Mouse (Mus musculus) ES-Bruce4 (cell line): ENCODE data around the gene Tln1. TPM values are rescaled to one million over a fixed set of nuclear protein-coding genes. Genes with fewer than 3 reads are reported as not detected.

ENCODE experiments used
- H3K27ac ChIP-seq: 2 replicates; pipeline ENCODE4 v1.5.1; 2012; ENCODE audit warnings: low read length, inconsistent platforms; ENCODE audit not compliant: insufficient read depth
- H3K27me3 ChIP-seq: 2 replicates; pipeline ENCODE4 v1.6.1; 2012; ENCODE audit warnings: mild to moderate bottlenecking, low read length, inconsistent platforms; ENCODE audit not compliant: control insufficient read depth, poor library complexity, insufficient read depth, severe bottlenecking
- H3K36me3 ChIP-seq: 2 replicates; pipeline ENCODE4 v1.6.1; 2012; ENCODE audit warnings: inconsistent platforms, mild to moderate bottlenecking, low read length, moderate library complexity; ENCODE audit not compliant: control insufficient read depth, poor library complexity, insufficient read depth, severe bottlenecking
- H3K4me1 ChIP-seq: one replicate; pipeline ENCODE4 v1.8.1; 2011; ENCODE audit warnings: low read length; ENCODE audit not compliant: control insufficient read depth, insufficient read depth
- H3K4me3 ChIP-seq: 2 replicates; pipeline ENCODE4 v1.5.1; 2011; ENCODE audit warnings: low read depth, mild to moderate bottlenecking, low read length
- H3K9ac ChIP-seq: 2 replicates; pipeline ENCODE4 v1.6.1; 2012; ENCODE audit warnings: low read depth, mild to moderate bottlenecking, inconsistent platforms; ENCODE audit not compliant: poor library complexity, severe bottlenecking
- H3K9me3 ChIP-seq: replicated peaks from 2 replicates; pipeline ENCODE4 v1.6.1; 2012; ENCODE audit warnings: mild to moderate bottlenecking, low read length, inconsistent platforms; ENCODE audit not compliant: control insufficient read depth, poor library complexity, insufficient read depth, severe bottlenecking
- CTCF ChIP-seq: IDR thresholded peaks from one replicate; pipeline ENCODE4 v1.8.1; 2011; ENCODE audit warnings: low read depth, low read length
- EP300 ChIP-seq: IDR thresholded peaks from 2 replicates; pipeline ENCODE4 v1.6.1; 2011; ENCODE audit warnings: low read depth, low read length; ENCODE audit not compliant: insufficient read depth
- POLR2A ChIP-seq: IDR thresholded peaks from one replicate; pipeline ENCODE4 v1.8.1; 2011; ENCODE audit warnings: low read length; ENCODE audit not compliant: insufficient read depth
- polyA plus RNA-seq: library from polyadenylated mRNA; stranded (reverse); fragments of >200 nt; gene quantifications from 2 replicates; pipeline ENCODE4 v1.2.4, GENCODE M21; 2011; ENCODE audit warnings: low read depth; ENCODE audit not compliant: missing spikeins, insufficient read depth, insufficient read length

Tln1 gene
- polyA plus RNA-seq, 1 experiment = 92.5 TPM

GRCm38 (mm10) chr4:43561436-43561996 lies 975 bp downstream of the Tln1 start:
- Histone ChIP-seq H3K9me3 (no peaks in the 10 kb centered on the region), H3K27me3 (no peaks in the 10 kb centered on the region), H3K27ac (peak overlapping the region; percentile 92), H3K9ac (peak overlapping the region; percentile 85), H3K36me3 (no peaks in the 10 kb centered on the region), H3K4me3 (peak overlapping the region; percentile 97), H3K4me1 (peaks cover 11% of the 10 kb centered on the region)
- TF ChIP-seq CTCF (no peak), POLR2A (no peak), EP300 (no peak)

GRCm38 (mm10) chr4:43560976-43561375 lies 1.5 kb downstream of the Tln1 start:
- Histone ChIP-seq H3K9ac (peak overlapping the region; percentile 85), H3K9me3 (no peaks in the 10 kb centered on the region), H3K27me3 (no peaks in the 10 kb centered on the region), H3K4me3 (no peak overlapping the region), H3K27ac (no peak overlapping the region), H3K4me1 (peaks cover 12% of the 10 kb centered on the region), H3K36me3 (peaks cover 2% of the 10 kb centered on the region; the same call in 1 of the 2 replicates)
- TF ChIP-seq EP300 (no peak), POLR2A (no peak)

- Histone ChIP-seq H3K4me3 (no peak overlapping the region), H3K27ac (no peak overlapping the region), H3K4me1 (peaks cover 12% of the 10 kb centered on the region), H3K9me3 (no peaks in the 10 kb centered on the region), H3K27me3 (no peaks in the 10 kb centered on the region), H3K36me3 (peaks cover 10% of the 10 kb centered on the region), H3K9ac (no peak overlapping the region)
- TF ChIP-seq POLR2A = no peak
These were observed 2.3 kb downstream of the Tln1 start for GRCm38 (mm10) chr4:43560243-43560611.

GRCm38 (mm10) chr4:43559519-43560242 lies 2.8 kb downstream of the Tln1 start:
- Histone ChIP-seq H3K9me3 (no peaks in the 10 kb centered on the region), H3K9ac (0 out of 2 replicates have a peak overlapping the region, but pooled peaks have one; percentile 12), H3K4me3 (no peak overlapping the region), H3K27me3 (no peaks in the 10 kb centered on the region), H3K36me3 (peaks cover 15% of the 10 kb centered on the region), H3K27ac (0 out of 2 replicates have a peak overlapping the region, but pooled peaks have one; percentile 14), H3K4me1 (peaks cover 12% of the 10 kb centered on the region)
- no peak for TF ChIP-seq EP300
- TF ChIP-seq CTCF = no peak
- no peak for TF ChIP-seq POLR2A

GRCm38 (mm10) chr4:43558631-43559356 lies 3.7 kb downstream of the Tln1 start:
- H3K9me3 ChIP-seq = no peaks in the 10 kb centered on the region
- no peaks in the 10 kb centered on the region for H3K27me3 ChIP-seq
- H3K36me3 ChIP-seq = peaks cover 22% of the 10 kb centered on the region
- peaks cover 12% of the 10 kb centered on the region for H3K4me1 ChIP-seq
- no peak for TF ChIP-seq POLR2A
- TF ChIP-seq EP300 = peak; percentile 37; the same call in 1 of the 2 replicates
- TF ChIP-seq CTCF = no peak
- H3K4me3 ChIP-seq = peak overlapping the region; percentile 49
- H3K27ac ChIP-seq = peak overlapping the region; percentile 83
- peak overlapping the region; percentile 6; the same call in 1 of the 2 replicates for H3K9ac ChIP-seq

GRCm38 (mm10) chr4:43558028-43558630 lies 4.4 kb downstream of the Tln1 start:
- peak overlapping the region; percentile 83 for H3K27ac ChIP-seq
- TF ChIP-seq EP300 (no peak), POLR2A (no peak), CTCF (no peak)
- peaks cover 12% of the 10 kb centered on the region for H3K4me1 ChIP-seq
- H3K36me3 ChIP-seq = peaks cover 28% of the 10 kb centered on the region
- H3K27me3 ChIP-seq = no peaks in the 10 kb centered on the region
- peak overlapping the region; percentile 42 for H3K9ac ChIP-seq
- no peaks in the 10 kb centered on the region for H3K9me3 ChIP-seq
- peak overlapping the region; percentile 32 for H3K4me3 ChIP-seq
